9 mouse cellular contexts compared by ENCODE assay signal in genomic region chr4:140258968-140259367, GRCm38 (mm10). TPM values are rescaled to one million over a fixed set of nuclear protein-coding genes. Genes with fewer than 3 reads are reported as not detected.
DNase-seq lines count a peak whose midpoint lies in the region; ATAC-seq and TF ChIP-seq lines count a peak whose summit lies in the region.
"Had no signal": no experiment of that assay in that cellular context is flagged by ENCODE, and none has a peak within 500 bp of the region (broad histone marks: within the 10 kb centered on the region; RNA-seq: fewer than 3 reads in every experiment).

No protein-coding gene starts in this region.

- H3K27ac ChIP-seq in embryonic facial prominence, embryonic 10.5 days (replicated peaks), result no peak overlapping the region
- no peak overlapping the region for H3K27ac ChIP-seq in hindbrain, embryonic 12.5 days
- H3K27ac ChIP-seq in limb, embryonic 14.5 days (replicated peaks; ENCODE audit: low read depth, low read length), result no peak overlapping the region
- H3K27ac ChIP-seq in cerebellum, adult 2 months (ENCODE audit: insufficient read depth, low read length), result no peak overlapping the region
- H3K27ac ChIP-seq: macrophage had no signal

- no peaks in the 10 kb centered on the region for H3K36me3 ChIP-seq in embryonic facial prominence, embryonic 10.5 days (replicated peaks)
- no peaks in the 10 kb centered on the region for H3K36me3 ChIP-seq in hindbrain, embryonic 12.5 days
- no peaks in the 10 kb centered on the region for H3K36me3 ChIP-seq in limb, embryonic 14.5 days (ENCODE audit: control insufficient read depth, insufficient read depth, low read length)

- H3K4me3 ChIP-seq in embryonic facial prominence, embryonic 10.5 days, result no peak overlapping the region
- no peak overlapping the region for H3K4me3 ChIP-seq in hindbrain, embryonic 12.5 days
- no peak overlapping the region for H3K4me3 ChIP-seq in limb, embryonic 14.5 days (replicated peaks; ENCODE audit: low read length)
- no peak overlapping the region for H3K4me3 ChIP-seq in cerebellum, adult 2 months (replicated peaks; ENCODE audit: insufficient read depth, low read depth, low read length)

- 7% methylated on average over 6 of the region's 6 CpGs for WGBS in embryonic facial prominence, embryonic 10.5 days
- 10% methylated on average over 6 of the region's 6 CpGs for WGBS in hindbrain, embryonic 12.5 days
- 8% methylated on average over 6 of the region's 6 CpGs for WGBS in limb, embryonic 14.5 days
- WGBS in cerebellum, adult 2 months, result 83% methylated on average over 6 of the region's 6 CpGs

- no peaks in the 10 kb centered on the region for H3K4me1 ChIP-seq in embryonic facial prominence, embryonic 10.5 days
- H3K4me1 ChIP-seq in hindbrain, embryonic 12.5 days, result no peaks in the 10 kb centered on the region
- H3K4me1 ChIP-seq in limb, embryonic 14.5 days (ENCODE audit: control insufficient read depth, insufficient read depth, low read length), result no peaks in the 10 kb centered on the region
- no peaks in the 10 kb centered on the region for H3K4me1 ChIP-seq in cerebellum, adult 2 months (ENCODE audit: control insufficient read depth, insufficient read depth, low read length)

- DNase-seq in layer of hippocampus, postnatal 10 days (ENCODE audit: low spot score in 2 of 2), result peak; percentile 39 to 58
- no peak for DNase-seq in layer of hippocampus, adult 18-20 months (ENCODE audit: low spot score in 2 of 2)
- DNase-seq in embryonic facial prominence, embryonic 10.5 days (ENCODE audit: low spot score), result peak; percentile 88
- DNase-seq in limb, embryonic 14.5 days (ENCODE audit: low spot score), result peak; percentile 95
- peak; percentile 52 for DNase-seq in ovary, postnatal 14 days (ENCODE audit: low spot score)
- no peak for DNase-seq in cerebellum, adult 2 months

- peaks cover 4% of the 10 kb centered on the region; the same call in 1 of the 2 replicates for H3K27me3 ChIP-seq in embryonic facial prominence, embryonic 10.5 days (replicated peaks; ENCODE audit: low read depth, poor library complexity, severe bottlenecking)
- H3K27me3 ChIP-seq in hindbrain, embryonic 12.5 days, result peaks cover 10% of the 10 kb centered on the region; the same call in 1 of the 2 replicates
- no peaks in the 10 kb centered on the region for H3K27me3 ChIP-seq in limb, embryonic 14.5 days (ENCODE audit: control insufficient read depth, insufficient read depth, low read length)
- no peaks in the 10 kb centered on the region for H3K27me3 ChIP-seq in cerebellum, adult 2 months (ENCODE audit: control insufficient read depth, insufficient read depth, low read length)

- no peak overlapping the region for H3K9ac ChIP-seq in hindbrain, embryonic 12.5 days
- no peak overlapping the region for H3K9ac ChIP-seq in limb, embryonic 14.5 days (ENCODE audit: low read depth, low read length, severe bottlenecking)

- no peak for TF ChIP-seq CTCF in cerebellum, adult 2 months (IDR thresholded peaks at IDR 0.05; ENCODE audit: borderline replicate concordance, insufficient read depth, low read depth, low read length)

- TF ChIP-seq POLR2A in limb, embryonic 14.5 days (IDR thresholded peaks at IDR 0.05; ENCODE audit: borderline replicate concordance, extremely low read depth, insufficient read depth, insufficient read length), result no peak
- no peak for TF ChIP-seq POLR2A in cerebellum, adult 2 months (IDR thresholded peaks at IDR 0.05; ENCODE audit: borderline replicate concordance, insufficient read depth, low read length)

- H3K4me2 ChIP-seq in hindbrain, embryonic 12.5 days (replicated peaks), result no peak overlapping the region
- H3K4me2 ChIP-seq in limb, embryonic 14.5 days (replicated peaks; ENCODE audit: low read depth, low read length, severe bottlenecking), result no peak overlapping the region

- ATAC-seq in hindbrain, embryonic 12.5 days (ENCODE audit: low FRiP score), result 0 out of 2 replicates have a peak, but pooled peaks have one; percentile 26
- peak; percentile 88 for ATAC-seq in limb, embryonic 14.5 days (ENCODE audit: low FRiP score, low read depth)
- ATAC-seq in frontal cortex, adult (ENCODE audit: low TSS enrichment), result no peak

- H3K9me3 ChIP-seq in embryonic facial prominence, embryonic 10.5 days, result no peaks in the 10 kb centered on the region
- H3K9me3 ChIP-seq in hindbrain, embryonic 12.5 days (replicated peaks), result no peaks in the 10 kb centered on the region
- H3K9me3 ChIP-seq in limb, embryonic 14.5 days (ENCODE audit: control insufficient read depth, low read length), result no peaks in the 10 kb centered on the region

RNA-seq across cellular contexts. Expression of gene Igsf21, which starts 12.4 kb away (rescaled TPM):
- 10 to 100 TPM; 96.1 to 97.0 TPM for total RNA-seq in layer of hippocampus, postnatal 10 days (2021)
- 10 to 100 TPM; 30.0 to 40.3 TPM for total RNA-seq in layer of hippocampus, adult 18-20 months (2021)
- 2.0 and 2.2 TPM in 2 replicates for polyA plus RNA-seq in embryonic facial prominence, embryonic 10.5 days (2016; fragmentation: Nextera tagmentation; extraction: Ambion mirVana)
- polyA plus RNA-seq in hindbrain, embryonic 12.5 days (2016; fragmentation: Nextera tagmentation; extraction: Ambion mirVana), result 14.7 and 15.0 TPM in 2 replicates
- 0.26 and 0.55 TPM in 2 replicates for polyA plus RNA-seq in limb, embryonic 14.5 days (2012; rRNA removed)
- polyA plus RNA-seq in limb, embryonic 14.5 days (2014; fragmentation: Nextera tagmentation; extraction: Ambion mirVana), result 0.45 and 0.65 TPM in 2 replicates
- polyA plus RNA-seq in cerebellum, adult 2 months (2012; rRNA removed), result 55.2 and 63.4 TPM in 2 replicates
- polyA plus RNA-seq: macrophage had no signal

Comparison
In these comparisons a context has a peak if more than half of its experiments do, and no peak if none do; other contexts are left out.
1. DNase-seq: peak in layer of hippocampus, postnatal 10 days (2 of 2), embryonic facial prominence, embryonic 10.5 days (single experiment), limb, embryonic 14.5 days (single experiment) and ovary, postnatal 14 days (single experiment); none in layer of hippocampus, adult 18-20 months (0 of 2) and cerebellum, adult 2 months (0 of 2).